Mouse (Mus musculus): Measurements from ENCODE around the gene Ndufs3.
A peak's percentile ranks its signal among the peaks of the same experiment; 100 is the strongest.

Gene Ndufs3

DNA sequence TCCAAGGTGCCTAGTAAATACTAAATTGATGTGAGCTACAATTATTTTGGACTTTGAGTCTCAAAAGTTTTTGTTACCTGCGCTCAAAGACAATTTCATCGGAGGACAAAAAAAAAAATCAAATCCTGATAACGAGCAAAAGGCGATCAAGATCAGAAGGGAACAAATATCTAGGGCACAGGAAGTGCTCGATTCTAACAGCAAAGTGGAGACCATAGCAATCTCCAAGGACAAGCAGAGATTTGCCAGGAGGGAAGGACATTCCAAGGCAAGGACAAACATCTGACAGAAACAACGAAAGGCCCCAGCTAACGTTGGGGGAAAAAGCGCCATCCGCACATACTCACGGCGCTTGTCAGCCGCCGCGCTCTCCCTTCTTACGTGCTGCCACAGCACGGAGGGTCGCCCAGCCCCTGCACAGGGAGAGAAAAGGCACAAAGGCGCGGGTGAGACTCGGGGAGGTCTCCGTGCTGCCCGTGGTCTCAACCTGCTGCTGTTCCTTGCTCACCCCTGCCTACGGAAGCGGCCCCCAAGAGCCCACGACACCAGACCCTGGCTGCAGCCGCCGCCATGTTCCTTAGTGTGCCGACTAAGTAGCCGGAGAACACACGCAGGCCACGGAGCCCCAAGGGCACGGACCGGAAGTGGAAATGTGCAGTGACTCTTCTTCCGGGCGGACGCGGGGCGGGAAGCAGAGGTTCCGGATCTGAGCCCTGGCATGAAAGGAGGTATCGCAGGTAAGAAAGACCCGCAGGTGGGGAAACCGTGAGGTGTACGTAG, at the start of gene Ndufs3, which contains the start of gene Kbtbd4:
Ndufs3 (minus strand) TSS at position 752 of the 780 bp plus-strand sequence.
Kbtbd4 (plus strand) TSS at position 665 of the 780 bp plus-strand sequence.
- DNase-seq, result peak; percentile 78

DNA sequence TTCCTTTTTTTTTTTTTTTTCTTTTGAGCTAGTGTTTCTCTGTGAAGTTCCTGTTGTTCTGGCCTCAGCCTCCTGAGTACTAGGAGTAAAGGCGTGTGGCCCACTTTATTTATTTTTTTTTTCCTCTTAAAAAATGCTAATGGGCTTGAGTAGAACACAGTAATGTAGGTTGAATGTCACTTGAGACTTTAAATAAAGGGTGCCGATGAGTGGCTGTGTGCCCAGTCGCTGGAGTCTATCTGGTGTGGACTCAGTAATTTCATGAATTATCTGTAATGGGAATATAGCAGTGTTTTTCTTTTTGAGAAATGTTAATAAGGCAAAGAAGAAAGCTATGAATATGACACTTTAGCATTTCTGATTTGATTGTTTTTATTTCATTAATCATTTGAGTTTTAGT, 48.8 kb upstream of the Ndufs3 start:
- no peak for DNase-seq

DNA sequence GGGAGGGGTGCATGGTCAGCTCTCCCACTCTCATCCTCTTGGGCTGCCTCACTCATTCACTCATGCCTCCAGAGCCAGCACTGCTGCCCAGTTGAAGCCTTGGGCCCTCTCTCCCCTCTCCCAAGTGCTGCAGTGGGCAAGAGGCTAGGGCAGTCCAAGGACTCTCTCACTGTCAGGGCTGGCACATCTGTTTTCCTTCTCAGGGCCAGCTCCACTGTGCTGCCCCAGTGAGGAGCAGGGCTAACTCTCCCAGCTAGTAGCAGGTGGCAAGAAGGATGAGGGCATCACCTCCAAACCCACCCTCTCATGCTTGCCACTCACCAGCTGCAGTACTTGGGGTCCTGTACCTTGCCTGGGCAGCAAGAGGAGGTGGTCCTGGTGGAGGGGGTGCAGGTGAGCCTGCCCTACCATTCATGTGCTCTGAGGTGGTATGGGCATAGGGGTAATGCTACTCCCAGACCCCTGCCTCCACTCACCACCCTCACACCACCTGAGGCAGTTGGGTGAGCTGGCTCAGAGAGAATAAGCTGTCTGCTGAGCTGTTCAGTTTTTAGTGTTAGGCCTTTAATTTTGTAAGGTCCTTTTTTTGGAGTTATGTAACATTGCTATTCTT, 46.1 kb upstream of the Ndufs3 start:
- no peak for DNase-seq

DNA sequence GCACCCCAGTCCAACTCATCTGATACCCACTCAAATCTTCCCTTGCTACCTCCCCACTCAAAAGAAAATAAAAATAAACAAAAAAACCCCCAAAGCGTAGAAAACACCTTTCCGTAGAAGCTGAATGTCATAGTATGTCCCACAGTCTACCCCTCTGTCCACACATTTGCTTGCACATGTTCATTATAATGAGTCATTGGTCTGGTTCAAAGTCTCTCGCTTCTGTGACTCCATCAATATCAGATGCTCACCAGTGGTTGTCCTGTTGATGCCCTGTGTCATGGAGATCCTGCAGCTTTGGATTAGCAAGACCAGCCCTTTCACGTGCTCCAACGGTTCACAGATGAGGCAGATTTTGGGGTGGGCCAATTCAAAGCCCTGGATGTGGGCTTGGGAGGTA, 45.5 kb upstream of the Ndufs3 start:
- no peak for DNase-seq

DNA sequence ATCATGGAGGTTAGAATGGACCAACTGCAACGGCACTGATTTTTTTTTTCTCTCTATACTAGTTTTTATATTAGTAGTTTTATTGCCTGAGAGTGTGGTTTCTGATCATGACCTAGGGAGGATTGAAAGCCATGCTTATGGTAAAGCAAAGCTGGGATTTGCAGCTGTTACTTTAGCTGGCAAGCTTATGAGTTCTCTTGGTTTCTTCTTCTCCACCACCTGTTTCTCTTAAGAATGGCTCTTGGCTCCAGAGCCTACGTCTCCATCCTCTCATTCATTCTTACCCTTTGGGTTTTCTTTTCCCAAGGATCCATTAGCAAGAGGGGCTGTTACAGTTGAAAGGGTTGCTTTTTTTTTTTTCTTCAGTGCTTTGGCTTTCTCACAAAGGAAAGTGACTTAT, 37.1 kb upstream of the Ndufs3 start:
- DNase-seq, result no peak

DNA sequence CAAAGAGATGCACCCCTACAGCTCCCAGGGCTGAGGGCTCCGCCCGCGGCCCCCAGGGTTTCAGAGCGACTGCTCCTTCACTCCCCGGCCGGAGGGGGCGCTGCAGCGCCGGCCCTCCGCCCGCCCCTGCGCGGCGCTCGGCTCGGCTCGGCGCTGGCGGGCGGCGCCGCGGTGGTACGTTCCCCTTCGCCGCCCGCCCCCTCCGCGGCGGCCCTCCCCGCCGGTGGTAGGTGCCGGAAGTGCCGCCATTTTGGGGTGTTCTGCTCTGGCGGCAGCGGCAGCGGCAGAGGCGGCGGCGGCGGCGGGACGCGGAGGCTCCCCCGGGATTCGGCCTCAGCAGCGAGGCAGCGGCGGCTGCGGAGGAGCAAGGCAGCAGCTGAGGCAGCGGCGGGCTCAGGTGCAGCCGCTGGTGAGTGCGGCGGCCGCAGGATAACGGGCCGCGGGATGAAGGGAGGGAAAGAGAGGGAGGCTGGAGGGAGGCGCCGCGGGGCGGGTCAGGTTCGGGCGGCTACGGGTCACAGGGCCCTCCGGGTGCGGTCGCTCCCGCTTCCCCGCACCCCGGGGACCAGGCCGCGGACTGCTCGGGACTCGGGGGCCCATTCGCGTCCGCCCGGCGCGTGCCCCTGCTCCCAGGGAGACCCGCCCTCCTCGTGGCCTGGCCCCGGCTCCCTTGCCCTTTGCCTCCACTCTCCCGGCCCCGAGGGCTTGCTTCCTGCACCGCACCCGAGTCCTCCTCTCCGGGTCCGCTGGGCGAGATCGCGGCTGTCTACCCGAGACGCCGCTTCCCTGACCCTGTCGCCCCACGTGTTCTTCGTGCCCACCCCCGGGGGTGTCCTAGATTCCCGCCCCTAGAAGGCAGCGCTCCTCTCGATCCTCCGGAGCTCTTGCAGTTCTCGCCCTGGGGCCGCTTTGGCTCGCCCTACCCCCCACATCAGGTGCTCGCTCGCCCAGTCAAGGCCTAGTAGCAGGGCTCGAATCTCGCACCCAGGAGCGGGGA, 35.9 kb upstream of the Ndufs3 start, which contains the start of gene Celf1:
Celf1 (plus strand) TSS at position 150 of the 997 bp plus-strand sequence.
- DNase-seq, result peak; percentile 86

DNA sequence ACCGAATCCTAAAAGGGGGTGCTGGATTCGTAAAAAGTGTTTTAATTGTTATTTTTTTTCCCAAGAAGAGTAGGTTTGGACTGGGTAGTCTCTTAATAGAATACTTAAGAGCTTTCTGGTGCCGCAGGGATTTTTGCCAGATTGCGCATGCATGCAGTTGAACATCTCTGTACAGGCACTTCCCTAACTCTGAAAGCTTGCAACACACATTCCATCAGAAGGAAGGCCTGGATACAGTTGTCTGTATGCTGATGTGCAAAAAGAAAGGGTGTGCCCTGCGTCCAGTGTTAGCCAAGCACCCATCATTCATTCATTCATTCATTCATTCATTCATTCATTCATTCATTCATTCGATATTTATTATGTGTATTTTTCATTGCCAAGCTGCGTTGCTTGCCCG, 35.1 kb upstream of the Ndufs3 start:
- DNase-seq, result no peak

DNA sequence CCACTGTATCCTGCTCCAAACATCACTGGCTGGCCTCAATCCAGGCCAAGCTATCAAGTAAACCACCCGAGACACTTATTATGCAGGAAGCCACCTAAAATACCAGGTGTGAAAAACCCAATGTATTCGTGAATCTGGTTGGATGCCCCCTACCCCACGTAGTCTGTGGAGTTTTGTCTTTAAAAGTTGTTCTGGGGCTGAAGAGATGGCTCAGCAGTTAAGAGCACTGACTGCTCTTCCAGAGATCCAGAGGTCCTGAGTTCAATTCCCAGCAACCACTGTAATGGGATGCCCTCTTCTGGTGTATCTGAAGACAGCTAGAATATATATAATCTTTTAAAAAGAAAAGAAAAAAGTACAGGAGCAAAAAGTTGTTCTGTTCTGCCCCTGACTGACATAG, 33.7 kb upstream of the Ndufs3 start:
- DNase-seq, result no peak

DNA sequence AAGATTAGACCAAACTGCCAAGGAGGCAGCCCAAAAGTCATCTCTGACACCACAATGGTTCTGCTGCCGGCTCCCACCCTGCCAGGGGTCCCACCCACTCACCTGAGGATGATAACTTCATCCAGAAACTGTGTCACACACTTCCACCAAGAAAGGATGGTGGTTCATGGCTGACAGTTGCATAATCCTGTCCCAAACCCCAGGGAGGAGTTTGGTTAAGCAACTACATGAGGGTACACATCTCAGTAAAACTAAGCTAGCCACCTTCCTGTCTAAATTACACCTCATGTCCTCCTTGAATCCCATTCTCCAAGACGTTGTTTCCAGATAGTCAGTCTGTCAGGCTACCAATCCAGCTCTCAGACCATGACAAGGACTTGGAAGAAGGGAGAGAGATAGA, 27.6 kb upstream of the Ndufs3 start:
- no peak for DNase-seq

DNA sequence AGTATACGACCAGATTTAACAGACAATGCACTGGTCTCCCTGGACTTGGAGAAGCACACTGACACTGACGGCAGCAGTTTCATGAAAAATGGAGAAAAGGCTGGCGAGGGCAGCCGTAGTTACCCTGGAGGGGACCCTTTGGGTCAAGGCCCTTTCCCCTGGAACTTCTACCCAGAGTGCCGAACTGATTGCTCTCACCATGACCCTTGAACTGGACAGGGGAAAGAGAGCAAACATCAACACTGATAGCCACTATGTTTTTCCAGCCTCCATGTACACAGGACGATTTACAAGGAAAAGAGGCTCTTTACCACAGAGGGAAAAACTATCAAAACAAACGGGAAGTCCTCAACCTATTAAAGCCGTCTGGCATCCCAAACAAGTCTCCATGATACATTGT, 27.2 kb upstream of the Ndufs3 start:
- no peak for DNase-seq

DNA sequence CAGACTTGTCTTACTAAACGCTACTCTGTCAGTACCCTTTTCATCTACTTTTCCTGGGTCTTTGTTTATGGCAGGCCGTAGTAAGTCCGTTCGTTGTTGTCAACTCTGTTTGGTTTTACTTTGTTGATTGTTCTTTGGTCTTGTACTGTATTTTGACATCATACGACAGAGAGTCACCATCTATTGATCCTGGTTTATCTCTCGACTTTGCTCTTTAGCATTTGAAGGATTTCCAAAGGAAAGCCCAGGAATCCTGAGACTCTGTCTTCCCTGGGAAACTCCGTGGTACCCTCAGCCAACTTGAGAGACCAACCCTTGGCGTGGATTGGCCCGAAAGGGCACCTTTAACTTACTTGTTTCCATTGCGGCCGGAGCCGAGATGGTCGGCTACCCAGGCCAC, 23.9 kb upstream of the Ndufs3 start:
- DNase-seq, result no peak

DNA sequence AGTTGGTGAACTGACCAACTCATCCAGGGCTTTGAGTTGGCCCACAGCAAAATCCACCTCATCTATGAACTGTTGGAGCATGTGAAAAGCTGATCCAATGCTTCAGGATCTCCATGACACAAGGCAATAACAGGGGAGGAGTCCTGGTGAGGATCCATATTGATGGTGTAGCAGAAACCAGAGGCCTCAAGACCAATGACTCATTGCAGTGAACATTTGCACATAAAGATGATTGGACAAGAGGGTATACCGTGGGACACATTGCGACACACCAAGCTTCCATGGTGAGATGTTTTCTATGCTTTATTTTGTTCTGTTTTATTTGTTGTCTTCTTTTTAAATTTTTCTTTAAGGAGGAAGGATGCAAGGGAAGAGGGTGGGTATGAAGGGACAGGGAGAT, 18.0 kb upstream of the Ndufs3 start:
- no peak for DNase-seq

DNA sequence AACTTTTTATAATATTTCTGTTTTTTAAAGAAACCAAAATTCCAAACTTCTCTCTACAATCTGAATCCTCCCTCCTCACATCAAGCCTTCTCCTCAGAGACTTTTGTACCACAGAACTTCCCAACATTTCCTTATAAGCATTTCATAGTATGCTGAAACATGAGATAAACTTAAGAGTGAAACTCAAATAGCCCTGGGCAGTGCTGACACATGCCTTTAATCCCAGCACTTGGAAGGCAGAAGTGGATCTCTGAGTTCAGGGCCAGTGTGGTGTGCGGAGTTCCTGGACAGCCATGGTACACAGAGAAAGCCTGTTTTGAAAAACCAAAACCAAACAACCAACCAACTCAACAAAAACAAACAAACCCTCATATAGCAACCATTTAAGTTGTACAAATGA, 16.6 kb upstream of the Ndufs3 start:
- DNase-seq, result no peak

DNA sequence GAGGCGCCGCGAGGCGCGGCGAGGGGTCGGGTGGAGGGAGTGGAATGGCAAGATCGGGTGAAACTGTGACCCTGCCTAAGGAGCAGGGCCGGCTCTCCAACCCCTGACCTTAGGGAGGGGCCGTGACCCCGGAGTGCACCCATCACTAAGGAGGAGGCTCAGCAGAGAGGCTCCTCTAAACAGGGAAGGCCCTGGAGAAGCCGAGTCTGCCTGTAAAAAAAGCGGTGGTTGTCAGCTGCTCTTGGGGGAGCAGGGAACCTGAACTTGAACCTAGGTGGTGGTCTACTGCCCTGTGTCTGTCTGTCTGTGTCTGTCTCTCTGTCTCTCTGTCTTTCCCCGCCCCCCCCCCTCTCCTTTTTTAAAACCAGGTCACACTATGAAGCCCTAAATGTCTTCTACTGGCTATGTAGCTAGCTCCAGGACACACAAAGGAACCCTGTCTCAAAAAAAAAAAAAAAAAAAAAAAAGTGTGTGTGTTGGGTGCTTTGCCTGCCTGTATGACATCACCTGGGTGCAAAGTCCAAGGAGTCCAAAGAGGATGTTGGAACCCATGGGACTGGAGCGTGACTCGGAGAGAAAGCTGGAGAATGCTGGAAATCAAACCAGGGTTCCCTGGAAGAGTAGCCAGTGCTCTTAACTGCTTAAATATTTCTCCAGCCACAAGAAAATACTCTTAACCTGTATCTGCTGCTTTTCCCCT, 13.5 kb upstream of the Ndufs3 start:
- no peak for DNase-seq

DNA sequence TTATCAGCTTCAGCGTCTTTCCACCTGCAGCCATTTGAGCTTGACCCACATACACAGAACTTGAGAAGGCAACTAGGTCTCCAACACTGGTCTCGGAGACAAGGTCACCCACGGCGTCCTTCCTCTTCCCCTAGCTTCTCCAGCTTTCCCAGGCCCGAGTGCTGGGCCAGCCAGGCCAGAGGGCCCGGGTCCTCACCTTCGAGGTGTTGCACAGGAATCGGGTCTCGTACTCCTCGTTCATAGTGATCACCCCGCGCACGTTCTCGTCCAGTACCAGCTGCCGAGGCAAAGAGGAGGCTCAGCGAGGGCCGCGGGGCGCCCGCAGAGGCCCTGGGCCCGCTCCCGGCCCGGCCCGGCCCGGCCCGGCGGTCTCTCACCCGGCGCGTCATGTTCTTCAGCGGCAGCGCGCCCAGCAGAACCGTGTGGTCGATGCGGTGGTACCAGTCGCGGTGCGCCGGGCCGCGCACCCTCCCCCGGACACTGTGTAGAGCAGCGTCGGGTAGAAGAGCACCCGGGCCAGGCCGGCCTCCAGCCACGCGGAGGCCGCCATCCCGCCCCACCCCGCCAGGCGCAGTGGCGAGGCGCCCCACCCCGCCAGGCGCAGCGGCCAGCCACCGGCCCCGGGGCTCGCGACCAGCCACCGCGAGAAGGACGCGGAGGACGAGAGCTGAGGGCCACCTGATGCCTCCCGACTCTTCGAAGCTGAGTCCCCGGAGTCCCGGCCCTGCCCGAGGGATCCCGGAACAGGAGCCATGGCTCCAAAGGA, 12.8 kb upstream of the Ndufs3 start:
- peak; percentile 28 for DNase-seq

DNA sequence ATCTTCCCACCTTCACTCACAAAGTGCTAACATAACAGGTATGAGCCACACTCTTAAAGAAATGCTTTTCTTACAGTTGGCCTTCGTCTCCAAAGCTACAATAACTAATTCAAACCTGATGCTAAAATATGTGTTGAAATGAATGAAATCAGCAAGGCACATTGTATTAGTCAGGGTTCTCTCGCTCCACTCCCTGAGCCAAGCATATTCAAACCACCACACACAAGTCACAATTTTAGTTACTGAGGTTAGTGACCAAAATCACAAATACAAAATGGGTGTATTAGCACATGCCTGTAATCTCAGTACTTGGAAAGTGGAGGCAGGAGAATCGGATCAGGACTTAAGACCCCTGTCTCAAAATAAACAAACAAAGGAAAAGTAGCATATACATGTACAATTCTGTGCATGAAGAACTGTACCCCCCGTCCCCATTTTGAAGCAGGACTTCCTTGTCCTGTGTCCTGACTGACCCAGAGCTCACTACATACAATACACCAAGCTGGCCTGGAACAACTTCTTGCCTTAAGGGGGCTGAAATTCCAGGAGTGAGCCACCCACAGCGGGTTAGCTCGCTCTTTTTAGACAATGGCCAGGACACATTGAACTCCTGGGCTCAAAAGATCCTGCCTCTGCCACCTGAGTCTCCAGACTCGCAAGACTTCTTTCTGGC, 12.1 kb upstream of the Ndufs3 start:
- DNase-seq, result no peak

DNA sequence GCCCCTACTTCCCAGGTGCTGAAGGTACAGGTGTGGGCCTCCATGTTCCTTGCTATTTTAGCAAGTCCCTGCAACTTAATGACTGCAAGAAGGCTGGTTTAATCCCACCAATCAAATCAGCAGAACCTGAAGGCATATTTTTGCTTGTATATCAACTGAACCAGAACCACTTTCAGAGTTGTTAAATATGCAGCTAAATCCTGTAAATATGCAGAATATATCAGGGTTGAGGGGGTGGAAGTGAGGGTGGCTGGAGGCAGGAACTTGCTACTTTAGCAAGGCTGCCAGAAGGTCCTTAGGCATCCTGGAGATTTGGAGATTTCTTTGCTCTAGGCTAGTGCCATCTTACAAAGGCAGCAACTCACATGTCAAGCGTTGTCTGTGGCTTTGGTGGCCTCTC, 10.9 kb upstream of the Ndufs3 start:
- DNase-seq, result no peak

DNA sequence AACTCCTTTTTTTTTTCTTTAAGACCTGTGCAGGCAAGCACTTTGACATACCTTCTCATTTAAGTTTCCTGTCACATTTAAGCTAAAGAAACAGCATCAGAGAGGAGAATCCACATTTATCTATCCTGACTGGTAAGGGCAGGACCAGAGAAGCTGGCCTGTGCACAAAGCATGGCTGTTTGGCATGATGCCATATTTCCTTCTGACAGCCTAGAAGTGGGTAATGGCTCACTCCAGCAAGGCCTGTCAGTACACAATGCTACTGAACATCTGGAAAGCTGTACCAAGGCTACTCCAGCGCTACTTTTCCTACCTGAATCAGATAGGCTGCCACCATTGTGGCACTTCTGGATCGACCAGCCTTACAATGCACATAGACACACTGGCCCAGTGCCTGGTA, 9.0 kb upstream of the Ndufs3 start:
- DNase-seq, result no peak

DNA sequence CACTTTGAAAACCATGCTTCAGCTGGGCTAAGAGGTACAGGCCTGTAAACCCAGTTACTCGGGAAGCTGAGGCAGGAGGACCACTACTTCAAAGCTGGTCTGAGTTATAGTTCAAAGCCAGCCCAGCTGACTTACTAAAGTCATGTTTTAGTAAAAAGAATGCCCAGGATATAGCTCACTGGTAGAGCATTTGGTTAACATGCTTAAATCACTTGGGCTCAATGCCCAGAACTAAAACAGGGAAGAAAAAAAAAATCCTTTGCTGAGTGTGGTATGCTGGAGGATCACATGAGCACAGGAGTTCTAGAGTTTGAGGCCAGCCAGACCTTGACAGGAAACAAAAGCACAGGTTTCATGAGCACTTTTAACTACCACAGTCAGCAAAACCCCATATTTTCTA, 7.0 kb upstream of the Ndufs3 start:
- DNase-seq, result no peak

DNA sequence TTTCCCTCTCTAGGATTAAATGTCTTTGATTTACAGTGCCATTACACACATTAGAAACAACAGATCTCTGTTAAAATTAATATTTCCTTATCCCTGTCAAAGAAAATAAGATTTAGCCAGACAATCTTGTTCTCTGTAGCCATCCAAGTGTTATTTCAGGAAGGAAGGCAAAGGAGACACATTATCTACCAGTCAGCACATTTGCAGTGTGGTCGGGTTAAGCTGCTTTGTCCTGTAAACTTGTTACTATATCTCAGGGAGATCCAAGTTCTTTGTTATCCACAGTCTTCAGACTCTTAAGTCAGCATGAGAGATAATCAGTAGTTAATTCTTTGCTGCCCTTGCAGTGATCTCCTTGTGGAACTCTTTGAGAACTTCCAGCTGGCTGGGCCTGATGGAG, 6.2 kb upstream of the Ndufs3 start:
- no peak for DNase-seq

DNA sequence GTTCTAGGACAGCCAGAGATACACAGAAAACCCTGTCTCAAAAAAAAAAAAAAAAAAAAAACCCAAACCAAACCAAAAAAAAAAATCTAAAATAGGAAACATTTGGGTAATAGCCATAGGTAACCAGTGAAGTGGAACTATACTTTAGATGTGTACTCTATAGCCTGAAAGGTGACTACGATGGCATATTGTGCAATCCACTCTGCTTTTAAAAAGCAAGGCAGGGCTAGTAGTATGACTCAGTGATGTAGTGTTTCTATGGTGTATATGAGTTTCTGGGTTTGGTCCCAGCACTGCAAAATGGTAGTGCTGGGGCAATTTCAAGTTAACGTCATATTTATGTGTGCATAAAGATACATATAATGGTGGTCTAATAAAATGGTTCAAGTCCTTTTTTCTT, 2.1 kb upstream of the Ndufs3 start:
- no peak for DNase-seq

All from layer of hippocampus, adult 9-11 months (tissue).